Mouse (Mus musculus) hindbrain, postnatal 0 days (tissue): ENCODE results near the gene Tpgs1. TPM values are rescaled to one million over a fixed set of nuclear protein-coding genes. Genes with fewer than 3 reads are reported as not detected.

Experiments
- ATAC-seq: fragments of 200-750 bp; cut with Nextera tagmentation; 2 replicates; pipeline ENCODE4 v1.8.0; 2017; ENCODE audit warnings: mild to moderate bottlenecking, moderate TSS enrichment, moderate library complexity
- DNase-seq: peaks from one replicate; pipeline ENCODE4 v3.0.0-alpha.2; 2015; ENCODE audit warnings: low spot score
- H3K27ac ChIP-seq: fragments of 300-500 bp; sonication (generic); 2 replicates; pipeline ENCODE4 v1.5.1; 2014; ENCODE audit warnings: mild to moderate bottlenecking
- H3K27me3 ChIP-seq: fragments of 300-500 bp; sonication (generic); 2 replicates; pipeline ENCODE4 v1.6.1; 2014; ENCODE audit warnings: low read length, mixed read lengths; ENCODE audit not compliant: insufficient read depth
- H3K36me3 ChIP-seq: fragments of 300-500 bp; sonication (generic); 2 replicates; pipeline ENCODE4 v1.6.1; 2014; ENCODE audit warnings: low read length, mixed read lengths; ENCODE audit not compliant: insufficient read depth
- H3K4me1 ChIP-seq: fragments of 300-500 bp; sonication (generic); 2 replicates; pipeline ENCODE4 v1.6.1; 2014; ENCODE audit warnings: antibody characterized with exemption, low read length, mixed read lengths; ENCODE audit not compliant: insufficient read depth
- H3K4me2 ChIP-seq: fragments of 300-500 bp; sonication (generic); 2 replicates; pipeline ENCODE4 v1.6.1; 2014; ENCODE audit warnings: low read depth, mild to moderate bottlenecking, low read length, moderate library complexity, mixed read lengths
- H3K4me3 ChIP-seq: fragments of 300-500 bp; sonication (generic); 2 replicates; pipeline ENCODE4 v1.5.1; 2014; ENCODE audit warnings: low read length
- H3K9ac ChIP-seq: fragments of 300-500 bp; sonication (generic); replicated peaks from 2 replicates; pipeline ENCODE4 v1.6.1; 2014; ENCODE audit warnings: mild to moderate bottlenecking, low read length, moderate library complexity, mixed read lengths
- H3K9me3 ChIP-seq: fragments of 300-500 bp; sonication (generic); 2 replicates; pipeline ENCODE4 v1.6.1; 2016; ENCODE audit warnings: low read length, mixed read lengths
- CTCF ChIP-seq: IDR thresholded peaks from 2 replicates; pipeline ENCODE4 v1.5.1; 2016; ENCODE audit warnings: antibody characterized with exemption, control low read depth, low read depth
- WGBS: fragments of 180-500 bp; shearing (Covaris S2); extraction: QIAGEN DNeasy Blood & Tissue Kit; methylation state at CpG from one replicate; pipeline ENCODE4 v1.1.7; 2014; 5-methylcytosine and 5-hydroxymethylcytosine counted together
- polyA plus RNA-seq: library from polyadenylated mRNA; unstranded; fragments of >200 nt; fragmentation: Nextera tagmentation; extraction: Ambion mirVana; gene quantifications from 2 replicates; pipeline ENCODE4 v1.2.1, GENCODE M21; 2015
- total RNA-seq: library from RNA; depleted of rRNA; stranded (reverse); fragments of >200 nt; gene quantifications from 2 replicates; pipeline ENCODE4 v1.2.3, GENCODE M21; 2014

The Tpgs1 gene
- total and polyA plus RNA-seq, 2 experiments from 2014 or later = 117 to 132 TPM

- peaks cover 44% of the 10 kb centered on the region for H3K36me3 ChIP-seq
- DNase-seq (no peak), ATAC-seq (no peak)
- peaks cover 1% of the 10 kb centered on the region for H3K4me1 ChIP-seq
- TF ChIP-seq CTCF = no peak
- 83% methylated on average over 4 of the region's 4 CpGs for WGBS
- H3K9ac ChIP-seq = no peak within 1 kb of the TSS
- no peak within 1 kb of the TSS for H3K27ac ChIP-seq
- H3K9me3 ChIP-seq = no peaks in the 10 kb centered on the region
- no peak within 1 kb of the TSS for H3K4me3 ChIP-seq
- no peaks in the 10 kb centered on the region for H3K27me3 ChIP-seq
- no peak within 1 kb of the TSS for H3K4me2 ChIP-seq
These were observed 19.6 kb downstream of the Tpgs1 start, which contains the start of gene Gzmm for GRCm38 (mm10) chr10:79688720-79689119. TSS of gene Gzmm (plus strand) at chr10:79689020.

- H3K9ac ChIP-seq = no peak overlapping the region
- peaks cover 43% of the 10 kb centered on the region for H3K36me3 ChIP-seq
- H3K4me1 ChIP-seq = no peaks in the 10 kb centered on the region
- no peaks in the 10 kb centered on the region for H3K9me3 ChIP-seq
- no peaks in the 10 kb centered on the region for H3K27me3 ChIP-seq
- DNase-seq (no peak), ATAC-seq (no peak)
- TF ChIP-seq CTCF = no peak
- no peak overlapping the region for H3K4me2 ChIP-seq
- 92% methylated on average over 3 of the region's 3 CpGs for WGBS
- H3K4me3 ChIP-seq = no peak overlapping the region
- no peak overlapping the region for H3K27ac ChIP-seq
These were observed 20.0 kb downstream of the Tpgs1 start for GRCm38 (mm10) chr10:79689178-79689577.

GRCm38 (mm10) chr10:79691986-79692548 lies 22.9 kb downstream of the Tpgs1 start:
- WGBS = 97% methylated on average over 2 of the region's 2 CpGs
- H3K27me3 ChIP-seq = no peaks in the 10 kb centered on the region

GRCm38 (mm10) chr10:79693580-79694378 lies 24.6 kb downstream of the Tpgs1 start:
- no peak for TF ChIP-seq CTCF
- no peaks in the 10 kb centered on the region for H3K4me1 ChIP-seq
- 66% methylated on average over 12 of the region's 12 CpGs for whole genome bisulfite sequencing
- ATAC-seq (no peak), DNase-seq (no peak)
- H3K4me3 ChIP-seq = no peak overlapping the region
- no peaks in the 10 kb centered on the region for H3K9me3 ChIP-seq
- H3K27me3 ChIP-seq = no peaks in the 10 kb centered on the region
- no peak overlapping the region for H3K27ac ChIP-seq
- H3K4me2 ChIP-seq = no peak overlapping the region
- no peak overlapping the region for H3K9ac ChIP-seq
- H3K36me3 ChIP-seq = no peaks in the 10 kb centered on the region; the same call in 1 of the 2 replicates

More at GRCm38 (mm10) chr10:79691986-79692548, 22.9 kb downstream of the Tpgs1 start:
- peak; percentile 46; the same call in 1 of the 2 replicates for TF ChIP-seq CTCF
- H3K4me2 ChIP-seq = no peak overlapping the region
- H3K4me1 ChIP-seq = no peaks in the 10 kb centered on the region
- DNase-seq = no peak
- peaks cover 15% of the 10 kb centered on the region for H3K36me3 ChIP-seq
- H3K4me3 ChIP-seq = no peak overlapping the region
- H3K9me3 ChIP-seq = no peaks in the 10 kb centered on the region
- H3K9ac ChIP-seq = no peak overlapping the region
- H3K27ac ChIP-seq = no peak overlapping the region
- ATAC-seq = no peak

GRCm38 (mm10) chr10:79694379-79694655 lies 25.1 kb downstream of the Tpgs1 start:
- no peak for ATAC-seq
- Histone ChIP-seq H3K4me3 (no peak overlapping the region), H3K9ac (no peak overlapping the region), H3K4me2 (no peak overlapping the region), H3K9me3 (no peaks in the 10 kb centered on the region), H3K27ac (no peak overlapping the region), H3K36me3 (no peaks in the 10 kb centered on the region), H3K27me3 (no peaks in the 10 kb centered on the region), H3K4me1 (no peaks in the 10 kb centered on the region)
- DNase-seq = no peak
- no peak for TF ChIP-seq CTCF
- 51% methylated on average over 6 of the region's 6 CpGs for WGBS

- no peaks in the 10 kb centered on the region for H3K36me3 ChIP-seq
- H3K4me3 ChIP-seq = no peak overlapping the region
- ATAC-seq (peak; percentile 36; the same call in 1 of the 2 replicates), DNase-seq (peak; percentile 67)
- TF ChIP-seq CTCF = peak; percentile 82
- no peak overlapping the region for H3K9ac ChIP-seq
- 61% methylated on average over 13 of the region's 13 CpGs for WGBS
- no peaks in the 10 kb centered on the region for H3K4me1 ChIP-seq
- no peaks in the 10 kb centered on the region for H3K9me3 ChIP-seq
- peak overlapping the region; percentile 22; the same call in 1 of the 2 replicates for H3K27ac ChIP-seq
- H3K4me2 ChIP-seq = no peak overlapping the region
- no peaks in the 10 kb centered on the region for H3K27me3 ChIP-seq
These were observed 26.3 kb downstream of the Tpgs1 start for GRCm38 (mm10) chr10:79695231-79696128.
